Mouse (Mus musculus) layer of hippocampus, adult 8-10 months (tissue): ENCODE data around the gene Scfd2. TPM values are rescaled to one million over a fixed set of nuclear protein-coding genes. Genes with fewer than 3 reads are reported as not detected.

Source experiments
- DNase-seq, 2 experiments: peaks; one replicate each; pipeline ENCODE4 v3.0.0; 2022; ENCODE audit warnings: low spot score in 2 of 2
- total RNA-seq, 4 experiments: library from RNA; stranded (reverse); gene quantifications; 2 replicates each; pipeline ENCODE4 v1.2.4; 2022

The Scfd2 gene
- total RNA-seq, 4 experiments from 2014 or later = 25.1 to 31.7 (median 28.8) TPM

DNA sequence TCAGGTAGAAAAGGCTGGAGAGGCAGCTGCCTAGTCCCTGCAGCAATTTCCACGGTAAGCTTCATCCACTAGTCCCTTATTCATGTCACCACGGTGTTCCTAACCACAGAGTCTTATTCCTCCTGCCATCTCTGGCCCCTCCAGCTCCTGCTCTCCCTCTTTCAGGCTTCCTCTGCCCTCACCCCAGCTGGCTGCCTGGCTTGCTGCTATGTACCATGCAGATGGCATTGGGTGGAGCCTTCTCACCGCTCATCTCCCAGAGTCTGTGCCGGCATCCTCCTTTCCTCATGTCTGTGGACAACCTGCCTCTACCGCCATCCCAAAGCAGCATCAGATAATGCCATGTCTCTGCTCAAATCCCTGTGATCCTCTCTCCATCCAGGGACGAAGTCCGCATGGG, 218.0 kb downstream of the Scfd2 start:
- peak in 1 of 2 experiments; percentile 17 for DNase-seq

DNA sequence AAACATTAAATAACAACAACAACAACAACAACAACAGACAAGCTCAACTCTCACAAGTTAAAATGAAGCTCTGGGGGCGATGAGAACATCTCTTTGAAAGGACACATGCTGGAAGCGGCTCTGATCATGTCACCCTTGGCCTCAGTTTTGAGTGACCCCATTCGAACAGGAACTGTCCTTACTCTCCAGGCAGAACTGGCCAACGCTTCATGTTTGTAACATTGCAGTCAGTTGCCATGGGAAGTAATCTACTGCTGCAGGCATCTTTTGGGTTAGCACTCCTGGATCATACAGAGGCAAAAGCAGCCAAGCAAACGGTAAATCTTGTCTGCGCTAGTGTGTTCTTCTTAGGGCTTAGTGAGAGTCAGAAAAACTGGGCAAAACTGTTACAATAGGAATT, 219.7 kb downstream of the Scfd2 start:
- no peak for DNase-seq

DNA sequence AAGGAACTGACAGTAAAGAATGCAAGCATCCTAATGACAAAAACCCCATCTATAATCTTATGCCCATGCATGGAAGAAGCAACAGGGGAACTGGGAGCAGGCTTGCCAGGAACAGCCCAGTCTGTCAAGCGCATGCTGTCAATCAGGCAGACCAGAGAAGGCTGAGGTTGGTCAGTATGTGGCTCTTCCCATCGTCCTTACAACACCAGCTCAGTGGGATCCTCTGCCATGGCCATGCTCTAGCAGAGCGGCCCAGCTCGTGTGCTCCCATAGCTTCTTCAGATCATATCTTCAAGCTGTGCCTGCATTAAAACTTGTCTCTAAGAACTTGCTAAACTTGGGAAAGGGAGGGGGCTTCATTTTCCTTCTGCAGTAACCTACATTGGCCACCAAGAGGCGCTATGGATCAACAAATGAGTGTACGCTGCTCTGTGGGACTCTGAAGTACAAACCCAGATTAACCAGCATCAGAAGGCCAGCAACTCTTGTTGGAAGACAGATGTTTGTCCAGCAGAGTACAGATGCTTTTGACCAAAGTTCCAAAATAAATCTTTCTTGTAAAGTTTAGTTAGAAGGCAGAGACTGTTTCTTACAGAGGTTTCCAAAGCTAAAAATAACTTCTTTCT, 220.2 kb downstream of the Scfd2 start:
- DNase-seq = peak in 1 of 2 experiments; percentile 32

DNA sequence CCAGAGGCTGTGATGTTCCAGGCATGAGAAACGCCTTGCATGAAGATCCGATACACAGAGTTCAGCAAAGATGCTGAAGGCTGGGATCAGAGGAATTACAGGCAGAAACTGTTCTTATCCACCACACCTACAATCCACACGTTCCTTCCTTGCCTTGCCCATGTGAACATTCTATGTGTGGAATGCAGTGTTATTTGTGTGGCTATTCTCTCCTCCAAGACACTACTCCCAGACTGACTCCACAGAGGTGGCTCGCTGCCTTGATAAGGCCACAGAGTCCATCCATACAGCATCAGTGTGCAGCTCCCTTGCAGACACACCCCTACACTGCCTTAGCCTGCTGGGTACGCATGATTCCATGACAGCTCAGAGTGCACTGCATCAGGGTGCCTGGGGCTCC, 221.5 kb downstream of the Scfd2 start:
- no peak for DNase-seq

DNA sequence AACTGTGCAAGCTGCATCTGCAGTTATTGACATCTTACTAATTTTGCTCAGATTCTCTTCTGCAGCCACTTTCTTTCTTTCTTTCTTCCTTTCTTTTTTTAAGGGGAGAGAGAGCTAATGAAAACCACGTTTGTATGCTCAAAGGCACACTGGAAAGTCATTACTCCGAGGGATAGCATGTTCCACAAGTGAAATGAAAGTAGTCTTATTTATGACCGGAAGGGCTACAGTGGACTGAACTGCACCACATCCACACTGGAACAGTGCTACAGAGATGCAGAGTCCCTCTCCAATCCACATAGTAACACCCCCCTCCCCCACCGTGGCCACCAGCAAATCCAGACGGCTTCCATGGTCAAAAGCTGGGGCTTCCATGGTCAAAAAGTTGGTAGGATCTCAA, 224.3 kb downstream of the Scfd2 start:
- DNase-seq = no peak

DNA sequence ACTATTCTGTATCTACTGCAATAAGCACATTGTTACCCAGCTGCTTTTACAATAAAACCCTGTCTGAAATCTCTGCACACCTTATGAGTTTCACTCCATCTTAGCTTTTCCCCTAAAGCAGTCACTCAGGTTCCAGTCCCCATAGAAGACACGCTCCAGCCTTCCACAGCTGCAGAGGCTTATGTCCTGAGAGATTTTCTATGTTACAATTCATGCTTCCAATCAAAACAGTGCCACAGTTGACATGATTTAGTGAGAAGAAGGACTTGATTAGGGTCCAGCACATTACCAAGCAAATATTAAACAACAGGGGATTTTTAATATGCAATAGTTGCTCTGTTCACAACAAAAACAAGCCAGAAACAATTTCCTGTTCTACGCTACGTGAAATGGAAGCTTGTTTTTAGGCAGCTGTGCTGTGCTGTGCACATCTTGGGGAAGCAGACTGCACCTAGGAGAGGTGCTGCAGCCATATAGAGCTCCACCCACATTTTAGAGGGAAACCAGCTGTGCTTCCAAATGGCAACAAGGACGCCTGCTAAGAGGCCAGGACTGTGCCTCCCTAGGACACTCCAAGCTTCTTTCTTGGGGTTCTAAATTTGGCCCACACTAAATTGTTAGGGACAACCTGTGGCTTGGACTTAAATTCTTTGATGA, 225.9 kb downstream of the Scfd2 start:
- DNase-seq = no peak

DNA sequence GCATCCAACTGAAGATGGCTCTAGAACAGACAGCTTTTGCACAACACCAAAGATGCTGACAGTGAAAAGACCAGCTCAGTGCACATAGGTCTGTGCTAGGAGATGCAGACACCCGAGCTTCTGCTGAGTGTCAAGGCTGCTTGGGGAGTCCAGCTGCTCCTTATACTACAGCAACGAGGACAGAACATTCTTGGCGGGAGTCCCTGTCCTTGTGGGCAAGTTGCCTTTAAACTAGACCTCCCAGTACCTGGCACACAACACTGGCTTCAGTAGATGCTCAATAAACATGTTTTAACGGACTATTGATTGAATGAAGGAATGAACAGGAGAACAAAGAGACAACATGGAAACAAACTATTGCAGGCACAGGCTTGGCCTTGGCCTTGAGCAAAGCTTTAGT, 226.8 kb downstream of the Scfd2 start:
- no peak for DNase-seq

DNA sequence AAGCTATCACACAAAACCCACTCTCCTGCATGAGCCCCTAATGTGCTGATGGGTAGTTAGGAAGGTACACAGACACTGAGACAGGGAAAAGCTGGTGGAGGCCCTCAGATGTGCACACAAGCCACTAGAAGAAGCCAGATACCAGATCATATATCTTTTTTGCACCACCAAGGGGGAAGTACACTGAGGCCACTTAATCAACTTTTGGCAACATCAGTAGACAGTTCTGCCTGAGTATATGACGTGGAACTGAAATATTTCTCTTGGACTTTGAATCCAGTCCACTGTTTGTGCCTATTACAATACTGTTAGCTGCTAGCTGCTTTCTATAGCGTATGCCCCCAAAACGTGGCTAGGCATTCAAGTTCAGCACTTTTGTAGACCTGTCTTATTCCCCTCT, 229.2 kb downstream of the Scfd2 start:
- no peak for DNase-seq

DNA sequence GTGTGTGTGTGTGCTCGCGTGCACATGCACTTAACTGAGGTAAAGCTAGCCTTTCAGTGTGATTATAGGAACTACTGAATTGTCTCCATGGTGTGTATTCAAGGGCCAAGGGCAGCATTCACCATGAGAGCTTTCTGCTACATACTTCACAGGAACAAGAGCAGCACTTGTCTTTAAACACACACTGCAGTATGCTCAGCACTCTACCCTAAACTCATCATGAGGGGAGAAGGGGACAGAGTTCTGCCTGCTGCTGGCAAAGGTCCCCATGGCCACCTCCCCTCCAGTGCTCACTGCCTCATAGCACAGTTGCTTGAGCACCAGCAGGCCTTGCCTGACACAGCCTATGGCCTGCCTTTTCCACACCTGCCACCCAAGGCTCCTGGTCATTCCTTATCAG, 230.1 kb downstream of the Scfd2 start:
- DNase-seq = no peak

DNA sequence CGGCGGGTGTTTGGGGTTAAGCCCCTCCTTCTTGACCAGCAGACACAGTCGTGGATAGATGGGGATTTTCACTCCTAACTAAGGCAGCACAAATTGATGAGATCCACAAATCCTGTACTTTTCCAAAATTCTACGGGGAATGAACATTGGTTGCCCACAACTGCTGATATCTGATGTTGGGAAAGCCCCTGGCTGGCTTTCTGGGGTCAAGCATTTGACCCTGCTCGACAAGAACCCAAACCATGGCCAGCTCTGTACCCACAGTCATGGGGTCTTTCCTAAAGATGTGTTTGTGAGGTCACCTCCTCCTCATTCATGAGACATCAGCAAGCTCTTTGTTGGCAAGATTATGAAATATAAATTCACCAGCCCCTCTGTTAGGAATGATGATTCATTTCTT, 230.6 kb downstream of the Scfd2 start:
- no peak for DNase-seq

DNA sequence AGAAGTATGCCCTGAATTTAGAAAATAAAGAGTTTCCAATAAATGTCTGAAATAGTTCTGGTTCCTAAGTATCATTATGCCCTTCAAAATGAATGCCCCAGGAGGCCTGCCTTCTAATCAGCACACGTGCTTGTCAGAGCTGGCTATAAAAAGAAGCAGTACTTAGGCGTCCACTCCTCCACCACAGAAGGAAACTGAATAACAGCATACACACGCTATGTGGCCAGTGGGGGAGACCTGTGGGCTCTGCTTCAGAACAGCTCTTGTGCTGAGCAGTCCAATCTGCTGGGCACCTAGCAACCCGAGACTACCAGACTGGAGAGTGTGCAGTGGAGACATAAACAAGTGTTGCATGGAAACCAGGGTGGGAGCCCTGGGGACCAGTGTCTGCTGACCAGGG, 231.4 kb downstream of the Scfd2 start:
- no peak for DNase-seq

DNA sequence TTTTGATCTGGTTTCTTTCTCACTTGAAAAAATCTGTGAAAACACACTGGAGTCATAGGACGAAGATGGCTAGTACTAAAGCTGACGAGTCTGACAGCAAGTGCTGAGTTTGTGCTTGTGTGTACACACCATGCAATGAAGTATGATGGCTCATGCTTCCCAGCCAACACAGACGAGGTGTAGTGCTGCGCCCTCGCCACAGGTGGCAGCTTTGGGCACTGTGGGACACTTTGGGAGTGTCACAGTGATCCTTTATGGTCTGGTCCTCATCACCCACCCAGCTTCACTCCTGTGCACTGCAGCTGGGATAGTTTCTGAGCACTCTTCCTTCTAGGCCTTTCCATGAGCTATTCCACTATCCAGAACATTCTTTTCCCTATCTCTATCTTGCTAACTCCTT, 234.4 kb downstream of the Scfd2 start:
- no peak for DNase-seq

DNA sequence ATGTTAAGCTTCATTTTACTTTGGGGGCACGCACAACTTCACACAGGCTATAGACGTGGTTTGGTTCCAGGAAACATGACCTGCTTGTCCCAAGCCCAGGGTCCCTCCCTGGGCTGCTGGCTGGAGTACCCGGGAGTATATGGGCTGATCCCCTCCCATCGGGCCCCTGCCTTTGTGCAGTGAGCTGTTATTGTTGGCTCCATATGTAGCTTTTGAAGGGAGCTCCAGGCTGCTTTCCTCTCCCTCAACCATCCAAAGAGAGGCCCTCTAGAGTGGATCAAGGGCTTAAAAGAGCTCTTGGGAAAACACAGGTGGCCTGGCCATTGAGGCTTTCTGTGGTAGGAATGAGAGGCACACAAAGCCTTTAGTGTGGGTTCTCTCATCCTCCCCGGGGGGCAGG, 235.5 kb downstream of the Scfd2 start:
- no peak for DNase-seq

DNA sequence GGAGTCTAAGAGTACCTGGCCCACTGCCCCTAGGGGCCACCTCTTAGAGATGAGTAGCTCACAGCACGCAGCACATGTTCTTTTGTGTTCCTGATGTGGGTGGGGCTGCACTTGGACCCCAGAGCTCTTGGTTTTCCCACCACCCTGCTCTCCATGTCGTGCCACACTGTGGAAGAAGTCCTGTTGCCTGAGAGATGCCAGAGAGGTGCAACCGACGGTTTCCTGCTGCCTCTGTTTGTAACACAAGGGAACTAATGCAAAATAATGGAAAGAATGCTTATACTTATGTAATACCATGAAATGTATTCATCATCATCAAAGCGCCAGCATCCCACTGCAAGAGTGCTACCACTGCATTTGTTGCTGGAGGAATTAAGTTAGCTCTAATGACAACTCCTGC, 238.0 kb downstream of the Scfd2 start:
- no peak for DNase-seq

DNA sequence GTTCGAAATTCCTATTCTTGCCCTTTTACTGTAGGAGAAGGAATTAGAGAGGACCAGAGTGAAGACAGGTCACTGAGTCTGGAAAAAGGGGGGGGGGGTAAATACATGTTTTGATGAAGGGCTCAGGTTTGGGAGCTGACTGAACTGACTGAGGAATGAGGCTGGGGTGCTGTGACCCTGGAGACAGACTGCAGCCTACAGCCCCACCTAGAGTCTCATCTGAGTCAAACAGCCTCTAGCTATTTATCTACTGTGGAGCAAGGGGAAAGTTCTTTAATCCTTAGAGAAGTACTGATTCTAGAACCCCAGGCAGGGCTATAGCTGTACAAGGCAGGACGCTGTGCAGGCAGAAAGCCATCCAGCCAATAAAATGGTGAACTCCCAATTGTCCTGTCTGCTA, 239.5 kb downstream of the Scfd2 start:
- DNase-seq = no peak

DNA sequence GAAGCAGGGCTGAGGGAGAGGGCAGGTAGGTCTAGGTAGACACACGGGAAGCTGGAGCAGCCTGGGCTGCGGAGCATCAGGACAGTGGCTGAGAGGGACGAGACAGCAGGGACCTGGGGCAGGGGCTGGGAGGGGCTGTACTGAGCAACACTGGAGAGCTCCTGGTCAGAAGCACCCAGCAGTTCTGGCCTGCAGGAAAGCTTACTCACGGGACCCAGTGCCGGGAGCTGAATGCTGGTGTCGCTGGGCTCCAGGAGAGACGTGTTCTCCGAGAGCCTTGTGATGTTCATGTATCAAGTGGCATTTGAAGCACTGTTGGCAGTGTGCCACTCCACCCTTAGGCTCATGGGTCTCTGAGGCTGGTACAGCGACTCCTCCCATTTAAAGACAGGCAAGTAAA, 240.0 kb downstream of the Scfd2 start:
- DNase-seq = no peak

DNA sequence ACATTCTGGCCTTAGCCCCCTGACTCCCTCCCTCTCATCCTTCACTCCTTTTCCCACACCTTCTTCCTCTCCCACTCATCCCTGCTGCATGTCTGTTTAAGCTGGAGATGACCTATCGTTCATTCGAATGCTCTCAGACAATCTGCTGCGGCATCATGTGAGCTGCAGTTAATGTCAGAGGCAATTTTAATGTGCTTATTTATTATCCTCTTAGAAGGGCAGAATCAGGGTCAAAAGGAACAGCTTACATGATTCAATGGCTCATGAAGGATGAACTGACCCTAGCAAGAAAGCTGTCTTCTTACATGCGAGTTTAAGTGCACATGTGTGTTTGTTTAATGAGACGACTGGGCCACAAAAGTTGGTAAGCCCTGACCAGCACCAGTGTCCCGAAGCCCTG, 241.6 kb downstream of the Scfd2 start:
- DNase-seq = no peak

DNA sequence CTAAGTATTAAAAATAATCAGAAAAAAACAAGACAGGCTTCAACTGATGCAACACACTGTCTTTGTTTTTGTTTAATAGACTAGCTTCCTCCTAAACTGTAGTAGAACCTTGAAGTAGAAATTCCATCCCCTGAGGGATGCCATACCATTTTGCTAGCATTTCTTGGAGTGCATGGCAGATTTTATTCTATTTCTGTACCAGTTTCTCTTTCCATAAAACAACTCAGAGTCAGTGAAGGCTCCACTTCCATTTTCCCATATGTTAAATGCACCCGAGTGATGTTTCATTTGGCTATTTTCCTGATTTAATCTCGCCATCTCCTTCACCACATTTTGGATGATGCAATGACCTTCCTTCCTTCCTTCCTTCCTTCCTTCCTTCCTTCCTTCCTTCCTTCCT, 243.4 kb downstream of the Scfd2 start:
- DNase-seq = no peak

DNA sequence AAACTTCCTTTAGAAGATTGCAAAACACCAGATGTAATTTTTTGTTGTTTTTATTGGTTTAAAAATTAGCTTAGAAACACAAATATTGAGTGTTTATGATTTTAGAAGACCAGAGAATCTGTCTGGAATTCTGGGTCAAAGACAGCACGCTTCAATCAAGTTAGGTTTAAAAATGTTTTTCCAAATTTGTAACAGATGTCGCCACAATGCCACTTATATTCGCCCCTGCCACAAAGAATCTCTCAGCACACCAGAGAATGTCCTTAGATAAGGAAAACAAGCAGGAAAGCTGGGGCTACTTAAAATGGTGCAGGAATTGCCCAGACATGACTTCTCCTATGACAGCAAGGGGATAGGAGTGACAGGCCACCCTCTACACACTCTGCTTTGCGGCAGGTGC, 245.3 kb downstream of the Scfd2 start:
- no peak for DNase-seq

DNA sequence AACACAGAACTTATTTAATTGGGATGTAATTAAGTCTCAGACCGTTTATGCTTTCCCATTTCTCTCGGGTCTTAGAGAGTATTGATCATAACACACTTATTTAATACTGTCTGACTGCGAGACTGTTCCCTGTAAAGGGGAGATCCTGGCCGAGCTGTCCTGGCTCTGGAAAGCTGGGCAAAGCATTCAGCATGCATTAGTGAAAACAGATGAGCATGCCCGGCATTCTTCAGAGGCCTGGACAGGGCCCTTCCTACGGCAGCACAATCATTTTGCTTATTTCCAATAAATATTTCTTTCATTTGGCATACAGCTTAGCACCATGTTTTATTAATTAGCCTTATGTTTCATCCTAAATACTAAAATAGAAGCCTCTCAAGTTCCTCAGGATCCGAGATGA, 245.8 kb downstream of the Scfd2 start:
- DNase-seq = no peak

DNA sequence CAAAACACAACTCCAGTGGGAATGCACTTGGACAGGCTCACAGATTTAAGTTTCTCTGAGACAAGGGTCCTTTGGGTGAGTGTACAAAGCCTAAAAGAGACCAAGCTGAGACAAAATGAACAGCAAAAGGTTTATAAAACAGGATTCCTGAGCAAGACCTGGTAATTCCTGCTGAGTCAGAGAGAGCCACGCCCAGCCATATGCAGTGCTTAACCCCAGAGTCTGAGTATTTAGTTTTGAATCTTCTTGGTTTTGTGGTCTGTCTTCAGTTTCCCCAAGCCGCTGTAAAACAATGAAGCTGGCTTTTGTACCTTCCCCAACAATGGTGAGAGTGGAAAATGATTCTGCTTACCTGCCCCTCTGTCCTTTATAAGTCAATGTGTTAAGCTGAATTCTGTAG, 246.3 kb downstream of the Scfd2 start:
- no peak for DNase-seq

DNA sequence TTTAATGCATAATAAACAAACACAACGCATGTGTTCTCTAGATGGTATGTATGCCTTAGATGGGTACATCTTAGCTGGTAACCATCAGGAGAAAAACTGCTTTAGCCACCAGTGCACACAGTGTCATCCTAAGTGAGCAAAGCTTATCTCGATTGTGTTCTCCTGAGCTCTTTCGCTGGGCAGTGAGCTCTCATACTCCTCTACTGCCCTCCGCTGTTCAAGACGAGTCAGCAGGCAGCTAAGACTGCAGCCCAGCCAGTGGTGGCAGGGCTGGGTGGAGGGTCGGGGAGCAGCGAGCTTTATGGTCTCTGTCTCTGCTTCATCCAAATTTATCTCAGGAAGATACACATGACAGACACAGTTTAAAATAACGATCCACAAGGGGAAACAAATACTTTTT, 248.0 kb downstream of the Scfd2 start:
- no peak for DNase-seq

DNA sequence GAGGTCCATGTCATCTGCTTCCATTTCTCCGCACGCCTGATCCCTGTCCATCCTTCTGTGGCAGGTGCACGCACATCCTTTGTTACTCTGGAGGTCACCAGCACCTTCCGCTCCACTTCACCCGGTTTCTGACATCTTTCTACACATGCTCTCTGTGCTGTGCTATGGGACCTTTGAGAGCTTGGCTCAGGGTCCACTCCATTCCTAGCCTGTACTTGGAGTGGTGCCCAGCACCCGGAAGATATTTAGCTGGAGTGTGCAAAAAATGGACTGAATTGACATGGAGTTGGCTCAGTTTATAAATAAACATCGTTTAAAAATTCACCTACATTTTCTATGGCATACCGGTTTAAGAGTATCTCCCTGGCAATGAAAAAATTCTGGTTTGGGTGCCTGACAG, 250.1 kb downstream of the Scfd2 start:
- DNase-seq = no peak

DNA sequence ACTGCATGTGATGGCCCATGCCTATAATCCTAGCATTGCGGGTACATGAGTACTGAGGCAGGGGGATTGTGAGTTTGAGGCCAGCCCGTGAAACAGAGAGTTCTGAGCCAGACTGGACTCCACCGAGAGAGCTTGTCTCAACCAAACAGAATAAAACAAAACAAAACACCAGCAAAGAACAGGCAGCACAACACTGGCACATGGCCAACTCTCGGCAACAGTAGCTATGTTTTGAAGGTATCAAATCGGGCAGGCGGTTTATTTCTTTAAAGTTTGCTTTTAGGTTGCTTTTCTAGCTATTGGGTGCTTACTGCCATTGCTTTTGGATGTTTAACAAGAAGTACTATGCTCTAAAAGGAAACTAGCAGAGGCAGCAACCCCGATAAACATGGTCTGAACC, 251.9 kb downstream of the Scfd2 start:
- no peak for DNase-seq
